Mouse (Mus musculus) kidney, adult 18-20 months (tissue): Measurements from ENCODE around the gene Cpb1.
A peak's percentile ranks its signal among the peaks of the same experiment; 100 is the strongest.

ENCODE experiments used
- DNase-seq: peaks from one replicate; pipeline ENCODE4 v3.0.0; 2021

Cpb1 gene

GRCm38 (mm10) chr3:20275633-20276032 is at the start of gene Cpb1:
Cpb1 (minus strand) TSS chr3:20275733.
- no peak for DNase-seq

- no peak for DNase-seq
These were observed 41.7 kb upstream of the Cpb1 start for GRCm38 (mm10) chr3:20317233-20317632.

GRCm38 (mm10) chr3:20309142-20309541 is 33.6 kb upstream of the Cpb1 start:
- no peak for DNase-seq

GRCm38 (mm10) chr3:20307256-20307655 is 31.7 kb upstream of the Cpb1 start:
- no peak for DNase-seq

GRCm38 (mm10) chr3:20304758-20305352 is 29.3 kb upstream of the Cpb1 start:
- DNase-seq: no peak

GRCm38 (mm10) chr3:20295546-20295945 is 20.0 kb upstream of the Cpb1 start:
- no peak for DNase-seq

GRCm38 (mm10) chr3:20294542-20295348 is 19.2 kb upstream of the Cpb1 start:
- no peak for DNase-seq

GRCm38 (mm10) chr3:20291370-20291769 is 15.8 kb upstream of the Cpb1 start:
- no peak for DNase-seq

DNA sequence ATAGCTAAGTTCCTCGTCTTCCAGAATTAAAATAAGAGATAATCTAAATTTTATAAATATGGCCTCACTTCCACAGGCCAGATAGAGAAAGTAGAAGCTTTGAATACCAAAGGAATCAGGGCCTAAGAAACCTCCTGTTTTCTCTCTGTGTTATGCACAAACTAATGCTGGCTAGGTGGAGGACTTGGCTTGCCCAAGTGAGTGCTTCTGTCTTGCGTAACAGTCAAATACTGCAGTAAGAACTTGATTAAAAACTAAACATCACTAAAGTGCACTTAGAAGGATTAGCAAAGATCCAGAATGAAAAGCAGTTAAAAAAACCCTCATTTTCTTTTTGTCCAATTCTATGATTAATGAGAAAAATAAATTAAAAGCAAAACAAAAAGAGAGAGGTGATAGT is 13.2 kb upstream of the Cpb1 start:
- DNase-seq: no peak

GRCm38 (mm10) chr3:20281796-20282195 is 6.3 kb upstream of the Cpb1 start:
- DNase-seq: no peak

DNA sequence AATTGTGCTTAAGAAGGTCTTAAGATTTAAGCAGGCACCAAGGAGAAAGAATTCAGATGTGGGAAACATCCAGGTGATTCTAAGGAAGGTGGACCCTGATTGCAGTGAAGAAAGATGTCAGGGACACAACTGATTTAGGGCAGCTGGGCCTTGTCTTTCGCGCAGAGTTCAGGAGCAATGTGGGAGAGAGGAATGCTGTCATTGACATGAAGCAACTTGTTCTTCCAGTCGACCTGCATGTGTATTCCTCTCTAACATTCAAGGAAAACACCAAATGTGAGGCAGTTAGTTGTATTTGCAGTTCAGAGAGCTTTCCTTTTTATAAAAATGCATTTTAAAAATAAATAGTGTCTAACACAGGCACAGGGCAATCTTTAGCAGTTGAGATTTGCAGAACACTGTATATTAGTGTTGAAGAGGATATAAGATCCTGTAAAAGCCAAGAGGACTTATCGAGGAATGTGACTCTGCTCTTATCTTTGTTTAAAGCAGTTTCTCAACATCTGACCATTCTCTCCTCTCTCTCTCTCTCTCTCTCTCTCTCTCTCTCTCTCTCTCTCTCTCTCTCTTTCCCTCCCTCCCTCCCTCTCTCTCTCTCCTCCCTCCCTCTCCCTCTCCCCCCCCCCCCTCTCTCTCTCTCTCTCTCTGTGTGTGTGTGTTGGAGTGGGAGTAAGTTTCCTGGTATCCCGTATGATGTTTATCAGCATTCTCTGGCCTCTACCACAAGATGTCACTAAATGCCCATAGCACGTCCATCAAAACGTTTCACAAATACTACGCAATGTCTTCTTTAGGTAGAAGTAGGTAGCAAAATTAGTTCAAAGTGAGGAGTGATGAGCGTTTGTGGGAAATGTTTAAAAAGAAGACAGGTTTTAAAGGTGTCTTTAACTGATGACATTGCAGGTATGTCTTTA is 20.7 kb downstream of the Cpb1 start:
- no peak for DNase-seq

DNA sequence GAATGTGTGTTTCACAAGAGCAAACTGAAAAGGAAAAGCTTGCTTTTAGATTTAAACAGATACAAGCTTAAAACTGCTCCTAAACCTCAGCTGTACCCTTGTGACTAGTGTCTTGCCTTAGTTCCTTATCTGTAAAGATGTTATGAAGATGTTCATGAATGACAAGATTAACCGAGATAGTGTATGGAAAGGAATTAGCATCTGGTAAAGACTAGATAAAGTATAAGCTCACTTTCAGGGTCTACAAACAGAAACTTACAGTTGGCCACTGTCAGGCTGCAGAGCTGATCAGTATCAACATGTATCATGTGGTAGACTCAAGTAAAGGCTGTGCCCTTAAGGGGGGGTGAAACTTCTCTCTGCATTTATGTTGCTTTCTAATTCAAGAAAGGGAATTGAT is 31.6 kb downstream of the Cpb1 start:
- no peak for DNase-seq

GRCm38 (mm10) chr3:20242050-20242449 is 33.5 kb downstream of the Cpb1 start, which contains the start of gene Cpa3:
Cpa3 (minus strand) TSS chr3:20242181.
- no peak for DNase-seq

DNA sequence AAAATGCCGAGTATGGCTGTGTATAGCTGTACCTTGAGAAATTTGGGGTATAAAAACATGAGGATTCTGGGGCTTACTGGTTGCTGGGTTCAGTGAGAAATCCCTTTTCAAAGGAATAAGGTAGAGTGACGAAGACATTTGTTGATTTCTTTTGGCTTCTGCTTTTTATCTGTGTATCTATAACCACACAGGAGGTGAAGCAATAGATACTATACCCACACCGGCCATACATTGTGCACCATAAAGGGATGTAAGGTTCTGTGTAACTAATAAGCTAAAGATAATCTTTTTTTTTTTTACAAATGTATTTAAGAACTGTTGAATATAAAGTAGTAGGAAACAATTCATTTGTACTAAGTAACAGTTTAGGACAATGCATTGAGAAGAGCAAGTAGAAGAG is 35.8 kb downstream of the Cpb1 start:
- DNase-seq: no peak

GRCm38 (mm10) chr3:20236965-20237364 is 38.6 kb downstream of the Cpb1 start:
- DNase-seq: no peak

DNA sequence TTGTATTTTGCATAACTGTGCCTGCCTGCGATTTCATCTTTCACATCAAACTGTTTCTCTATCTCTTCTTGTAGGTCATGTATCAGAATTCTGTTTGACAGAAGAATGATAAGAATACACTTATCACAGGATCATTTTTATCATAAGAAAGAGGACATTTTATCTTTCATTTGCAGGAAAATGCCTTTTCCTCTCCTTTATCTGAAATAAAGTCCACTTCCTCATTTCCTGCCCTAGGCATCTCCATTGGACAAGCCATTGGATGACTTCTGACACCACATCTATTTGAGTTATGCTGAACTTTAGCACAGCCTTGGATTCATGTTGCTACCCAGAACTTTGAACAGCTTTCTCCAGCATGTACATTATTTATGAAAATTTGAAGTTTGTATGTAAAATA is 46.5 kb downstream of the Cpb1 start:
- DNase-seq: no peak

DNA sequence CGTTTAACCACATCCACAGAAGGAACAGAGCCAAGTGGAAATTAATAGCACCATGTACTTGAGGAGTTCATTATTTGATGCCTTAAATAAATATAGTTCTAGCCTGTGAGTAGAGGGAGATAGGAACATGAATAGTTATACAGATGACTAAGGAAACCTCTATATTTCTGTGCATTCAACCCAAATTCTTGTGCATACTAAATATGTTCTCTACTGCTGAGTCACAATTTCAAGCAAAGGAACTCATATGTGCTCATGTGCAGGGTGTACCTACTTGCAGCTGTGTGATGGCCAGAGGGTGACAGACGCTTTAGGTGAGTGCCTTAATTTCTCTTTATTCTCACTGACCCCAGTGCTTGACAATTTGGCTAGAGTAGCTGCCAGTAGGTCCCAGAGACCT is 50.1 kb downstream of the Cpb1 start:
- no peak for DNase-seq

- no peak for DNase-seq
These were observed 52.4 kb downstream of the Cpb1 start for GRCm38 (mm10) chr3:20222926-20223698.

GRCm38 (mm10) chr3:20222136-20222535 is 53.4 kb downstream of the Cpb1 start:
- no peak for DNase-seq

DNA sequence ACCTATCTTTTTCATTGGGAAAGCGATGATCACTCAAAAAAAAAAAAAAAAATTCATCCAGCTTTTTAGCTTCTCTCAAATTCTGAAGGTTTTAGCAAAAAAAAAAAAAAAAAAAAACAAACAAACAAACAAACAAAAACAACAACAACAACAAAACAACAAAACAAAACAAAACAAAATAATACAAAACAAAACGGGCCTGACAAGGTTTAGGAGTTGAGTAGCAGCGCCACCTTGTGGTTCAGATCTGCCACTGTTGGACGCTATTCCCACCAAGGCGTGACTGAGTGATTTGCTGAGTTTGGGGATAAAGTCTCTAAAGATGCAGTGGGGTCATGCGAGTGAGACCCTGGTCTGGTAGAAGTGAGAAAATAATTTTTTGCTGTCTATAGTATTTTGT is 76.7 kb downstream of the Cpb1 start:
- DNase-seq: peak; percentile 57
